Mouse (Mus musculus) megakaryocyte, embryonic 14.5 days (primary cell): ENCODE data around the gene Ccdc136. TPM values are rescaled to one million over a fixed set of nuclear protein-coding genes. Genes with fewer than 3 reads are reported as not detected.
"Not testable (repeated sequence)": the region's sequence is repeated elsewhere in the genome, so short reads cannot be mapped to it uniquely, and the experiment has no call there.

Source experiments
- H3K27me3 ChIP-seq: replicated peaks from 2 replicates; pipeline ENCODE3; 2012; ENCODE audit warnings: inconsistent platforms
- H3K36me3 ChIP-seq: replicated peaks from 2 replicates; pipeline ENCODE3; 2012; ENCODE audit warnings: low read length, inconsistent platforms, mixed read lengths
- H3K4me1 ChIP-seq: 2 replicates; pipeline ENCODE4 v1.6.1; 2012; ENCODE audit warnings: inconsistent platforms
- H3K4me3 ChIP-seq: replicated peaks from 2 replicates; pipeline ENCODE3; 2012; ENCODE audit warnings: moderate library complexity, mild to moderate bottlenecking, inconsistent platforms
- H3K9me3 ChIP-seq: 2 replicates; pipeline ENCODE4 v1.6.1; 2012; ENCODE audit warnings: inconsistent platforms
- FLI1 ChIP-seq: IDR thresholded peaks from 2 replicates; pipeline ENCODE4 v1.6.1; 2012; ENCODE audit warnings: low read length, inconsistent platforms, mixed read lengths
- GATA1 ChIP-seq: IDR thresholded peaks from 3 replicates; pipeline ENCODE4 v1.6.1; 2012; ENCODE audit warnings: mixed read lengths, low read length, inconsistent platforms, borderline replicate concordance
- polyA plus RNA-seq: library from polyadenylated mRNA; stranded (reverse); fragments of >175 nt; gene quantifications from 2 replicates; pipeline ENCODE4 v1.2.3, GENCODE M21; 2012; ENCODE audit warnings: low replicate concordance; ENCODE audit not compliant: insufficient read depth

Ccdc136 gene
- not detected in 2 replicates for polyA plus RNA-seq

DNA sequence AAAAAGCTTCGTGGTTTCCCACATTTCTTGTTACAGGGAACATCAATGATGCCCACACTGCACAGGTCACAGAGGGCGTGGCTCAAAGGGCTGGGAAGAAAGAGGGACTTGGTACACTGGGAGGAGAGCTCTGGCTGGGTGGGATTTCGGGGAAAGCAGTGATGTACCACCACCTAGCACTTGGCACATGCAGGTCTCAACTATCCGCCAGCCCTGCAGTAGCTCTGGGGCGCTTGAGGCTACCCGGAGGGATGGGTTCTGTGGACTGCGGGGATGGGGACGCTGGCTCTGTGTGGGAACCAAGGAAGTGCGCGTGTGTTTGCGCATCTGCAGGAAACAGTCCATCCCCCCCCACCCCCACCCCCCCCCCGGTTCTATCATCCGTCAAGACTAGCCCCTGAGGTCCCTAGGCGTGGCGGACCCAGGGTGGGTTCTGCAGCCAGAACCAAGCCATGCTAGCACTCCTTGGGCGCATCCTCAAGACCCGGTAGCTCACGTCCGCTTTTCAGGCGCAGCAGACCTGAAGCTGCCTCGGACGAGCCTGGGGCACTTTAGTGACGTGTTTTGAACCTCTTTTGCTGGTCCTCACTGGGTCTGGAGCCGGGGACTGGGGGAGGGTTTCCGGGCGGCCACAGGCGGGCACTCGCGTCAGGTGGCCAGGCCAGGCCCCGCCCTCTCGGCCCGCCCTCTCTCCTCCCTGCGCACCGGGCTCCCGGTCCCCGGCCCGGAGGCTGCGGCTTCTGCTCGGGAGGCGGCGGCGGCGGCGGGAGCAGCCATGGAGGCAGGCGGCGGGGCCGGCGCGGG lies at the start of gene Ccdc136:
TSS of gene Ccdc136 (plus strand) at position 400 of the 804 bp plus-strand sequence.
- TF ChIP-seq FLI1 (no peak), GATA1 (no peak)
- Histone ChIP-seq H3K4me1 (peaks cover 14% of the 10 kb centered on the region), H3K9me3 (peaks cover 6% of the 10 kb centered on the region; the same call in 1 of the 2 replicates), H3K27me3 (peaks cover 85% of the 10 kb centered on the region), H3K4me3 (peak within 1 kb of the TSS; percentile 91), H3K36me3 (no peaks in the 10 kb centered on the region)

- H3K4me3 ChIP-seq, H3K9me3 ChIP-seq, H3K27me3 ChIP-seq, H3K36me3 ChIP-seq: not testable (repeated sequence)
- peaks cover 20% of the 10 kb centered on the region for H3K4me1 ChIP-seq
These were observed 49.6 kb upstream of the Ccdc136 start for GRCm38 (mm10) chr6:29346512-29346911.

DNA sequence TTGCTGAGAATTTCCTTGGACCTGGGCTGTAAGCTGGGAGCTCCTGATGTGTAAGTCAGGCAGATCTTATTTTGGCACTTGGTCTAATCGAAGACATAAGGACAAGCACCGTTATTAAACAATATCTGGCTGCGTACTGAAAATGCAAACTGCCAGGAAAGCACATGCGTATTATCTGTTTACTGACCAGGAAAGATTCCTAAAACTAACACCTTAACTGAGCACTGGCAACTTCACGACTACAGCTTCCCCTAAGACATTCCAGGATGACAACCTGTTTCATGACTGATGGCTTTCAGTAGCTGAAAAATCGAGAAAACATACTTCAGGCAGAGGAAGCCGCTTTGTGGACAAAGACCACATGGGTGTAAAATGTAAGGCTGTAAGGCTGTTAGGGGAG lies 48.9 kb upstream of the Ccdc136 start:
- TF ChIP-seq FLI1 (no peak), GATA1 (no peak)
- Histone ChIP-seq H3K27me3 (peaks cover 4% of the 10 kb centered on the region), H3K9me3 (no peaks in the 10 kb centered on the region), H3K36me3 (peaks cover 2% of the 10 kb centered on the region), H3K4me1 (peaks cover 26% of the 10 kb centered on the region), H3K4me3 (peak overlapping the region; percentile 98)

DNA sequence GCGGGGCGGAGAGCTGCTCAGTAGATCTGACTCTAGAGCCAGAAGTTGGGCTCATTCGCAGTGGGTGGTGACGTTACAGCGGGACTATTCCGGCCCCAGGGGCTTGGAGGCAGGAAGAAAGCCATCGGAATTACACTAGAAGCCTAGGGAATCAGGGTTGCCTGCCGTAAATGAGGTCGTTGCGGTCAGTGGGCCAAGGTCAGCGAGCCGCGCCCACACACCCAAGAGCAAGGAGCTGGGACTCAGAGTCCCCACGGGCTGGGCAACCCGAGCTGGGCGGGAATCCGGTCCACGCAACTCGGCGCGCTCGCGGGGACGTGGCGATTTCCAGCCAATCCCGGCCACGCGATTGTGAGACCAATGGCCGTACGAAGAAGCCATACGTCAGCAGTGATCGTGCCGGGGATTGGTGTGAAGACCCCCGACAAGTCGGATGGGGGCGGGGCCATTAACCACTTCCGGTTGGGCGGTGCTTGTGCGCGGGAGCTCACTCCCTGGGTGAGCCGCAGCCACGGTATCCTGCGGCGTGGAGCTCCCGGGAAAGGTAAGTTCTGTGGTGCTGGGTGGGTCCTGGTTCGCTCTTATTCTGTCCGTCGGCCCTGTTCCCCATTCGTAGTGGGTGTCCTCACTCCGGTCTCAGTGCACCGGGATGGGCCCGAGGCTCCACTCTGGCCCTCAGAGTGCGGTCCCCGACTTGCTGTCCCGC lies 48.3 kb upstream of the Ccdc136 start, which contains the start of gene Calu:
TSS of gene Calu (plus strand) at position 405 of the 706 bp plus-strand sequence.
- Histone ChIP-seq H3K27me3 (peaks cover 4% of the 10 kb centered on the region), H3K36me3 (peaks cover 2% of the 10 kb centered on the region), H3K4me1 (peaks cover 32% of the 10 kb centered on the region), H3K9me3 (no peaks in the 10 kb centered on the region), H3K4me3 (peak within 1 kb of the TSS; percentile 98)
- TF ChIP-seq FLI1 (peak; percentile 95), GATA1 (no peak)

GRCm38 (mm10) chr6:29348371-29348724 lies 47.8 kb upstream of the Ccdc136 start:
- Histone ChIP-seq H3K9me3 (no peaks in the 10 kb centered on the region), H3K4me1 (peaks cover 37% of the 10 kb centered on the region), H3K27me3 (peaks cover 1% of the 10 kb centered on the region), H3K36me3 (peaks cover 2% of the 10 kb centered on the region), H3K4me3 (peak overlapping the region; percentile 98)
- TF ChIP-seq FLI1 (no peak), GATA1 (no peak)

GRCm38 (mm10) chr6:29351613-29352012 lies 44.5 kb upstream of the Ccdc136 start:
- TF ChIP-seq FLI1, result no peak
- no peak for TF ChIP-seq GATA1
- Histone ChIP-seq H3K4me3 (no peak overlapping the region), H3K4me1 (peaks cover 39% of the 10 kb centered on the region)

GRCm38 (mm10) chr6:29352816-29353215 lies 43.3 kb upstream of the Ccdc136 start:
- peaks cover 31% of the 10 kb centered on the region for H3K4me1 ChIP-seq
- no peaks in the 10 kb centered on the region for H3K9me3 ChIP-seq
- H3K36me3 ChIP-seq, result peaks cover 29% of the 10 kb centered on the region
- no peak for TF ChIP-seq FLI1
- no peak for TF ChIP-seq GATA1
- H3K4me3 ChIP-seq, result no peak overlapping the region
- H3K27me3 ChIP-seq, result no peaks in the 10 kb centered on the region

More at GRCm38 (mm10) chr6:29351613-29352012, 44.5 kb upstream of the Ccdc136 start:
- Histone ChIP-seq H3K36me3 (peaks cover 17% of the 10 kb centered on the region), H3K27me3 (no peaks in the 10 kb centered on the region), H3K9me3 (no peaks in the 10 kb centered on the region)

GRCm38 (mm10) chr6:29359386-29359785 lies 36.7 kb upstream of the Ccdc136 start:
- peaks cover 83% of the 10 kb centered on the region for H3K36me3 ChIP-seq
- TF ChIP-seq GATA1, result no peak
- TF ChIP-seq FLI1, result no peak
- peaks cover 8% of the 10 kb centered on the region; the same call in 1 of the 2 replicates for H3K4me1 ChIP-seq
- H3K4me3 ChIP-seq, result no peak overlapping the region
- H3K27me3 ChIP-seq, result no peaks in the 10 kb centered on the region
- H3K9me3 ChIP-seq, result no peaks in the 10 kb centered on the region

DNA sequence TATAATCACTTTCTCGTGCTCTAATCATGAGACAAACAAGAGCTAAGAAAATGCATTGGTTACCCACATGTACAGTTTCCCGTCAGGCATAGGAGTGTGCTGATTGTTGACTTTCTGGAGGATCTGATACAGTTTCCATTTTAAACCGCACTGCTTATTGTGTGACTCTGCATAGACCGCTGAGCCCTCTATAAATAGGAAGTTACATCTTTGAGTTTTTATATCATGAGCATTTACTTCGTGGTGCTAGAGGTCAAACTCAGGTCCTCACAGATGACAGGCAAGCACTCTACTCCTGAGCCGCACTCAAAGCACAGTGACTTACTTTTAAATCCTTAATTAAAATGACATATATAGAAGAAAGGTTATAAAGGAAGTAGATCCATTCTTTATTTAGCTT lies 35.9 kb upstream of the Ccdc136 start:
- Histone ChIP-seq H3K36me3 (peaks cover 82% of the 10 kb centered on the region), H3K4me3 (no peak overlapping the region), H3K9me3 (no peaks in the 10 kb centered on the region), H3K27me3 (no peaks in the 10 kb centered on the region), H3K4me1 (peaks cover 8% of the 10 kb centered on the region; the same call in 1 of the 2 replicates)
- TF ChIP-seq GATA1 (no peak), FLI1 (no peak)
